ENCODE assay signal across 18 mouse cellular contexts in genomic region chr11:75703748-75704147, GRCm38 (mm10). TPM values are rescaled to one million over a fixed set of nuclear protein-coding genes. Genes with fewer than 3 reads are reported as not detected.
DNase-seq lines count a peak whose midpoint lies in the region.
"Had no signal": no experiment of that assay in that cellular context is flagged by ENCODE, and none has a peak within 500 bp of the region (broad histone marks: within the 10 kb centered on the region; RNA-seq: fewer than 3 reads in every experiment).

No protein-coding gene starts in this region.

- DNase-seq in heart, adult 11 months, result peak; percentile 43
- no peak for DNase-seq in heart, adult 18-20 months
- DNase-seq in 3T3-L1 (ENCODE audit: low read depth, low spot score), result peak; percentile 52
- DNase-seq in 416B (ENCODE audit: low read depth), result peak; percentile 26
- peak; percentile 72 for DNase-seq in NIH3T3 (ENCODE audit: low read depth)
- no peak for DNase-seq in adrenal gland, postnatal 14 days
- DNase-seq in spleen, adult 12 weeks (ENCODE audit: low spot score), result no peak
- DNase-seq in lung, adult 18-20 months, result no peak
- DNase-seq: adrenal gland, adult 2 months; adrenal gland, postnatal 10 days; adrenal gland, postnatal 36 days; cerebellum, adult 11 months; cerebellum, adult 18-20 months; cerebellum, adult 8-10 months; cerebellum, adult 9-11 months; cerebellum, postnatal 14 days; cerebellum, postnatal 36 days; embryo, embryonic 11 days had no signal

RNA-seq across cellular contexts. Expression of gene Crk, which starts 24.7 kb away (rescaled TPM):
- total RNA-seq in heart, adult 18-20 months (2021), result 10 to 100 TPM; 83.6 to 87.8 TPM
- 100 and 101 TPM in 2 replicates for total RNA-seq in adrenal gland, postnatal 14 days (2021)

RNA-seq across cellular contexts. Expression of gene Ywhae, which starts 28.9 kb away (rescaled TPM):
- total RNA-seq in heart, adult 18-20 months (2021), result 100 to 1,000 TPM; 547 to 552 TPM
- 585 and 641 TPM in 2 replicates for total RNA-seq in adrenal gland, postnatal 14 days (2021)

RNA-seq across cellular contexts. Expression of gene Myo1c, which starts 53.4 kb away (rescaled TPM):
- total RNA-seq in heart, adult 18-20 months (2021), result 10 to 100 TPM; 87.2 to 96.1 TPM
- total RNA-seq in adrenal gland, postnatal 14 days (2021), result 148 and 155 TPM in 2 replicates

Comparison
In these comparisons a context has a peak if more than half of its experiments do, and no peak if none do; other contexts are left out.
1. DNase-seq: peak in heart, adult 11 months (single experiment), 3T3-L1 (single experiment), 416B (single experiment) and NIH3T3 (single experiment); none in heart, adult 18-20 months (0 of 2), adrenal gland, postnatal 14 days (single experiment), spleen, adult 12 weeks (single experiment) and lung, adult 18-20 months (0 of 2).